In genomic region chr12:58654530-58655056, GRCm38 (mm10) we compare ENCODE assay signal across 17 mouse cellular contexts.
DNase-seq lines count a peak whose midpoint lies in the region; TF ChIP-seq lines count a peak whose summit lies in the region.
"Had no signal": no experiment of that assay in that cellular context is flagged by ENCODE, and none has a peak within 500 bp of the region (broad histone marks: within the 10 kb centered on the region; RNA-seq: fewer than 3 reads in every experiment).

No protein-coding gene starts in this region.

- DNase-seq in frontal cortex, postnatal 36 days (ENCODE audit: low spot score in 2 of 2), result peak; percentile 21 to 52
- no peak for DNase-seq in frontal cortex, postnatal 14 days (ENCODE audit: low spot score in 2 of 2)
- DNase-seq in left cerebral cortex, adult 9 months (ENCODE audit: low spot score in 2 of 2), result peak; percentile 36 to 37
- no peak for DNase-seq in left cerebral cortex, adult 18-20 months (ENCODE audit: low spot score in 2 of 2)
- DNase-seq in brain, embryonic 14.5 days (ENCODE audit: low read depth), result peak; percentile 67
- DNase-seq in left cerebral cortex, postnatal 25 days (ENCODE audit: low spot score in 2 of 2), result peak; percentile 30 to 76
- DNase-seq in kidney, adult 8-10 months, result no peak
- DNase-seq: adrenal gland, adult 2 months; cerebellum, adult 2 months; cerebellum, postnatal 25 days; embryo, embryonic 11 days; gastrocnemius, postnatal 25 days; heart, adult 18-20 months; heart, postnatal 10 days; kidney, postnatal 4 days; liver, postnatal 0 days; thymus, postnatal 25 days had no signal

- intact Hi-C loops in left cerebral cortex, postnatal 25 days (cut with DNase I), result loop anchor here (10.0 kb wide), 1 partner anchor 220 kb away; no protein-coding TSS in a partner anchor

- no peak for TF ChIP-seq POLR2A in brain, embryonic 14.5 days (IDR thresholded peaks at IDR 0.05; ENCODE audit: borderline replicate concordance, extremely low read depth, insufficient read depth, insufficient read length, poor library complexity, severe bottlenecking)

- TF ChIP-seq CTCF in brain, embryonic 14.5 days (IDR thresholded peaks at IDR 0.05; ENCODE audit: borderline replicate concordance, extremely low read depth, insufficient read depth, insufficient read length), result no peak

Comparison
In these comparisons a context has a peak if more than half of its experiments do, and no peak if none do; other contexts are left out.
1. DNase-seq: peak in frontal cortex, postnatal 36 days (2 of 2), left cerebral cortex, adult 9 months (2 of 2), brain, embryonic 14.5 days (single experiment) and left cerebral cortex, postnatal 25 days (2 of 2); none in frontal cortex, postnatal 14 days (0 of 2), left cerebral cortex, adult 18-20 months (0 of 2) and kidney, adult 8-10 months (0 of 2).